ENCODE assay signal across 28 mouse cellular contexts in genomic region chr10:108874687-108875086, GRCm38 (mm10).
"Had no signal": no experiment of that assay in that cellular context is flagged by ENCODE, and none has a peak within 500 bp of the region (broad histone marks: within the 10 kb centered on the region; RNA-seq: fewer than 3 reads in every experiment).

No protein-coding gene starts in this region.

- ATAC-seq: hindbrain, embryonic 16.5 days; inflammation-experienced regulatory T-cells, adult 6 months; intestine, embryonic 15.5 days; intestine, postnatal 0 days had no signal

- H3K36me3 ChIP-seq: heart, embryonic 10.5 days; heart, embryonic 12.5 days; hindbrain, embryonic 10.5 days; hindbrain, embryonic 12.5 days; intestine, embryonic 15.5 days; limb, embryonic 10.5 days; limb, embryonic 12.5 days; liver, embryonic 13.5 days; liver, embryonic 15.5 days had no signal

- H3K9me3 ChIP-seq: heart, embryonic 10.5 days; heart, embryonic 12.5 days; hindbrain, embryonic 10.5 days; hindbrain, embryonic 12.5 days; intestine, embryonic 15.5 days; limb, embryonic 10.5 days; limb, embryonic 12.5 days; liver, embryonic 13.5 days; liver, embryonic 15.5 days had no signal

- H3K27ac ChIP-seq: gastrocnemius, adult 2 months; heart, embryonic 10.5 days; hindbrain, embryonic 10.5 days; hindbrain, embryonic 12.5 days; hindbrain, embryonic 14.5 days; intestine, embryonic 15.5 days; kidney, postnatal 0 days; left cerebral cortex, adult 2 months; limb, embryonic 10.5 days; limb, embryonic 12.5 days; liver, embryonic 13.5 days; liver, embryonic 15.5 days had no signal

- H3K4me3 ChIP-seq: gastrocnemius, adult 2 months; heart, embryonic 10.5 days; heart, embryonic 12.5 days; hindbrain, embryonic 10.5 days; hindbrain, embryonic 12.5 days; intestine, embryonic 15.5 days; layer of hippocampus, adult 2 months; left cerebral cortex, adult 2 months; limb, embryonic 10.5 days; limb, embryonic 12.5 days; liver, embryonic 13.5 days; liver, embryonic 15.5 days had no signal

- DNase-seq: gastrocnemius, adult 2 months; gastrocnemius, postnatal 10 days; gastrocnemius, postnatal 25 days; heart, adult 18-20 months; heart, postnatal 10 days; heart, postnatal 4 days; kidney, adult 18-20 months; kidney, adult 9 months; kidney, postnatal 25 days; kidney, postnatal 4 days; liver; liver, embryonic 13.5 days had no signal

- H3K27me3 ChIP-seq: heart, embryonic 12.5 days; hindbrain, embryonic 12.5 days; intestine, embryonic 15.5 days; limb, embryonic 12.5 days; liver, embryonic 13.5 days; liver, embryonic 15.5 days had no signal

- H3K9ac ChIP-seq: heart, embryonic 12.5 days; hindbrain, embryonic 12.5 days; hindbrain, embryonic 14.5 days; intestine, embryonic 15.5 days; limb, embryonic 12.5 days; liver, embryonic 13.5 days; liver, embryonic 15.5 days had no signal

- H3K4me1 ChIP-seq: heart, embryonic 10.5 days; heart, embryonic 12.5 days; hindbrain, embryonic 10.5 days; hindbrain, embryonic 12.5 days; intestine, embryonic 15.5 days; limb, embryonic 10.5 days; limb, embryonic 12.5 days; liver, embryonic 13.5 days; liver, embryonic 15.5 days had no signal

- H3K4me2 ChIP-seq: heart, embryonic 12.5 days; hindbrain, embryonic 12.5 days; hindbrain, embryonic 14.5 days; intestine, embryonic 15.5 days; limb, embryonic 12.5 days; liver, embryonic 11.5 days; liver, embryonic 13.5 days; liver, embryonic 15.5 days had no signal
